Mouse (Mus musculus): ENCODE results near the gene Zfp654.
"Not testable (repeated sequence)": the region's sequence is repeated elsewhere in the genome, so short reads cannot be mapped to it uniquely, and the experiment has no call there.

Zfp654 gene

GRCm38 (mm10) chr16:64851563-64852362 is at the start of gene Zfp654, which contains the start of gene Cggbp1:
Zfp654 (minus strand) TSS chr16:64851652.
Cggbp1 (plus strand) TSS chr16:64851996.
- DNase-seq (ENCODE audit: low read depth): peak; percentile 100

GRCm38 (mm10) chr16:64899084-64899483 is 47.6 kb upstream of the Zfp654 start:
- peak; percentile 69 for DNase-seq (ENCODE audit: low read depth)

- no peak for DNase-seq (ENCODE audit: low read depth)
These were observed 38.0 kb upstream of the Zfp654 start for GRCm38 (mm10) chr16:64889496-64889895.

- no peak for DNase-seq (ENCODE audit: low read depth)
These were observed 34.1 kb upstream of the Zfp654 start for GRCm38 (mm10) chr16:64885547-64885946.

- no peak for DNase-seq (ENCODE audit: low read depth)
These were observed 33.7 kb upstream of the Zfp654 start for GRCm38 (mm10) chr16:64885142-64885541.

- no peak for DNase-seq (ENCODE audit: low read depth)
These were observed 33.0 kb upstream of the Zfp654 start for GRCm38 (mm10) chr16:64884420-64884838.

GRCm38 (mm10) chr16:64883896-64884295 is 32.4 kb upstream of the Zfp654 start:
- DNase-seq (ENCODE audit: low read depth): no peak

GRCm38 (mm10) chr16:64881442-64881841 is 30.0 kb upstream of the Zfp654 start:
- DNase-seq (ENCODE audit: low read depth): no peak

GRCm38 (mm10) chr16:64880986-64881385 is 29.5 kb upstream of the Zfp654 start:
- no peak for DNase-seq (ENCODE audit: low read depth)

- no peak for DNase-seq (ENCODE audit: low read depth)
These were observed 28.3 kb upstream of the Zfp654 start for GRCm38 (mm10) chr16:64879735-64880134.

GRCm38 (mm10) chr16:64878611-64879132 is 27.2 kb upstream of the Zfp654 start:
- no peak for DNase-seq (ENCODE audit: low read depth)

- no peak for DNase-seq (ENCODE audit: low read depth)
These were observed 25.9 kb upstream of the Zfp654 start for GRCm38 (mm10) chr16:64877314-64877713.

GRCm38 (mm10) chr16:64876631-64877265 is 25.3 kb upstream of the Zfp654 start:
- DNase-seq (ENCODE audit: low read depth): no peak

GRCm38 (mm10) chr16:64875822-64876221 is 24.4 kb upstream of the Zfp654 start:
- DNase-seq (ENCODE audit: low read depth): no peak

- DNase-seq (ENCODE audit: low read depth): no peak
These were observed 23.9 kb upstream of the Zfp654 start for GRCm38 (mm10) chr16:64875384-64875783.

GRCm38 (mm10) chr16:64873416-64874305 is 22.2 kb upstream of the Zfp654 start:
- DNase-seq (ENCODE audit: low read depth): peak; percentile 92

GRCm38 (mm10) chr16:64872841-64873240 is 21.4 kb upstream of the Zfp654 start:
- peak; percentile 68 for DNase-seq (ENCODE audit: low read depth)

- peak; percentile 47 for DNase-seq (ENCODE audit: low read depth)
These were observed 20.8 kb upstream of the Zfp654 start for GRCm38 (mm10) chr16:64872296-64872695.

- DNase-seq (ENCODE audit: low read depth): no peak
These were observed 18.2 kb upstream of the Zfp654 start for GRCm38 (mm10) chr16:64869621-64870020.

GRCm38 (mm10) chr16:64868613-64869012 is 17.2 kb upstream of the Zfp654 start:
- no peak for DNase-seq (ENCODE audit: low read depth)

GRCm38 (mm10) chr16:64865841-64866240 is 14.4 kb upstream of the Zfp654 start:
- DNase-seq (ENCODE audit: low read depth): not testable (repeated sequence)

GRCm38 (mm10) chr16:64856946-64857345 is 5.5 kb upstream of the Zfp654 start:
- DNase-seq (ENCODE audit: low read depth): no peak
